Mouse (Mus musculus) megakaryocyte, embryonic 14.5 days (primary cell): ENCODE results near the gene Ntm. TPM values are rescaled to one million over a fixed set of nuclear protein-coding genes. Genes with fewer than 3 reads are reported as not detected.

Experiments
- H3K27me3 ChIP-seq: replicated peaks from 2 replicates; pipeline ENCODE3; 2012; ENCODE audit warnings: inconsistent platforms
- H3K36me3 ChIP-seq: replicated peaks from 2 replicates; pipeline ENCODE3; 2012; ENCODE audit warnings: low read length, inconsistent platforms, mixed read lengths
- H3K4me1 ChIP-seq: 2 replicates; pipeline ENCODE4 v1.6.1; 2012; ENCODE audit warnings: inconsistent platforms
- H3K4me3 ChIP-seq: replicated peaks from 2 replicates; pipeline ENCODE3; 2012; ENCODE audit warnings: moderate library complexity, mild to moderate bottlenecking, inconsistent platforms
- H3K9me3 ChIP-seq: 2 replicates; pipeline ENCODE4 v1.6.1; 2012; ENCODE audit warnings: inconsistent platforms
- FLI1 ChIP-seq: IDR thresholded peaks from 2 replicates; pipeline ENCODE4 v1.6.1; 2012; ENCODE audit warnings: low read length, inconsistent platforms, mixed read lengths
- GATA1 ChIP-seq: IDR thresholded peaks from 3 replicates; pipeline ENCODE4 v1.6.1; 2012; ENCODE audit warnings: mixed read lengths, low read length, inconsistent platforms, borderline replicate concordance
- polyA plus RNA-seq: library from polyadenylated mRNA; stranded (reverse); fragments of >175 nt; gene quantifications from 2 replicates; pipeline ENCODE4 v1.2.3, GENCODE M21; 2012; ENCODE audit warnings: low replicate concordance; ENCODE audit not compliant: insufficient read depth

Ntm gene
- polyA plus RNA-seq, 1 experiment, result not detected

- no peaks in the 10 kb centered on the region for H3K4me1 ChIP-seq
- no peak overlapping the region for H3K4me3 ChIP-seq
- H3K27me3 ChIP-seq, result no peaks in the 10 kb centered on the region
- no peaks in the 10 kb centered on the region for H3K9me3 ChIP-seq
- TF ChIP-seq FLI1 (no peak), GATA1 (no peak)
- no peaks in the 10 kb centered on the region for H3K36me3 ChIP-seq
Observed at GRCm38 (mm10) chr9:29288003-29288704, 674.8 kb downstream of the Ntm start.

- Histone ChIP-seq H3K27me3 (no peaks in the 10 kb centered on the region), H3K4me3 (no peak overlapping the region), H3K4me1 (no peaks in the 10 kb centered on the region), H3K36me3 (no peaks in the 10 kb centered on the region), H3K9me3 (no peaks in the 10 kb centered on the region)
- TF ChIP-seq FLI1 (no peak), GATA1 (no peak)
Observed at GRCm38 (mm10) chr9:29285144-29285543, 677.8 kb downstream of the Ntm start.

- Histone ChIP-seq H3K9me3 (peaks cover 7% of the 10 kb centered on the region; the same call in 1 of the 2 replicates), H3K4me1 (no peaks in the 10 kb centered on the region), H3K27me3 (no peaks in the 10 kb centered on the region), H3K36me3 (no peaks in the 10 kb centered on the region), H3K4me3 (no peak overlapping the region)
- TF ChIP-seq FLI1, result no peak
- TF ChIP-seq GATA1, result no peak
Observed at GRCm38 (mm10) chr9:29272861-29273260, 690.1 kb downstream of the Ntm start.

GRCm38 (mm10) chr9:29269988-29270387 lies 693.0 kb downstream of the Ntm start:
- Histone ChIP-seq H3K4me3 (no peak overlapping the region), H3K9me3 (peaks cover 7% of the 10 kb centered on the region; the same call in 1 of the 2 replicates), H3K4me1 (no peaks in the 10 kb centered on the region), H3K27me3 (no peaks in the 10 kb centered on the region), H3K36me3 (no peaks in the 10 kb centered on the region)
- TF ChIP-seq GATA1 (no peak), FLI1 (no peak)

DNA sequence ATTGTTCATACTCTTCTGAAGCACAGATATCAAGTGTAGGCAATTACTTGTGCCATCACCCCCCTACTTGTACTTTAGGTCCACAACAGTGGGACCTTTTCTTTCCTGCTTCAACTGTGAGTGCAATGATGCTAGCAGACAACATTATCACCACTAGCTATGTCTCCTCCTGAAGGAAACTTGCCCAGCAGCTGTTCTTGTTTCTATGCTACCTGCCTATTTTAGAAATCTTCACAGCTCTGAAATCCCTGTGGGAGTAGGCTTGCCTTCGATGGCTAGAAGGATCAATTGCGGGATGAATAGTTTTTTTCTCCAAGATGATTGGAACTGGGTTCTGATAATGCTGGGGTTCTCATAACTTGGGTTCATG lies 693.7 kb downstream of the Ntm start:
- Histone ChIP-seq H3K27me3 (no peaks in the 10 kb centered on the region), H3K36me3 (no peaks in the 10 kb centered on the region), H3K4me3 (no peak overlapping the region), H3K4me1 (no peaks in the 10 kb centered on the region), H3K9me3 (peaks cover 7% of the 10 kb centered on the region; the same call in 1 of the 2 replicates)
- no peak for TF ChIP-seq FLI1
- TF ChIP-seq GATA1, result no peak

DNA sequence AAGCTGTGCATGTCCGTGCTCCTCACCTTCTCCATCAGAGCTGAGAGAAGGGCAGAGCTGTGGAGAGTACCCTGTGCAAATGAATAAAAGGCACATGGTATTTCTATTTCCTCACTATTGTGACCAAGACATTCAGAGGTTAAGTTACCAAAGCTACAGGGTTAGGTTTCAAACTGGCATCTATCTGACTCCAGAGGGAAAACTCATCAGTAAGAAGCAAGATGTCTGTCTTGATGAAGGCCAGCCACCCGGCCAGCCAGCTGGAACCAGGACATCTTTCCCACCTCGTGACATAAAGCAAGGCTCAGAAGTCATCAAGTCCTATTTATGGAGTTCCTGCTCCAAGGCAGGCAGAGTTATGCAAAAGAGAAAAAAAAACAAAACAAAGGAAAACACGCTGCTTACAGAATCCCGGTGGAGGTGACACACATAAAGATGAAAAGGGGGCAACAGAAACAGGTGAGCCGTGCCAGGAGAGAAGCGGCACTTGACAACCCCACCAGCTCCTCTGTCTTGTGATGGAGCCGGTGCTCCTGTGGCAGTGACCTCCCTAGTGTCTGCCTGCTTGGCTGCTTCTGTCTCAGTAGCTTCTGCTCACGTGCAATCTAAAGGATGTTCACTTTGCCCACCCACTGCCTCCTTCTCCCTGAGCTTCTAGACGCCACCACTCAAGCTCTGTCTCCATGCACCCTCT lies 694.2 kb downstream of the Ntm start:
- Histone ChIP-seq H3K4me1 (no peaks in the 10 kb centered on the region), H3K36me3 (no peaks in the 10 kb centered on the region), H3K27me3 (no peaks in the 10 kb centered on the region), H3K4me3 (no peak overlapping the region), H3K9me3 (peaks cover 7% of the 10 kb centered on the region; the same call in 1 of the 2 replicates)
- TF ChIP-seq FLI1 (no peak), GATA1 (no peak)

GRCm38 (mm10) chr9:29267663-29268062 lies 695.3 kb downstream of the Ntm start:
- peaks cover 7% of the 10 kb centered on the region; the same call in 1 of the 2 replicates for H3K9me3 ChIP-seq
- no peaks in the 10 kb centered on the region for H3K36me3 ChIP-seq
- no peaks in the 10 kb centered on the region for H3K4me1 ChIP-seq
- TF ChIP-seq FLI1, result no peak
- TF ChIP-seq GATA1, result no peak
- no peak overlapping the region for H3K4me3 ChIP-seq
- H3K27me3 ChIP-seq, result no peaks in the 10 kb centered on the region

DNA sequence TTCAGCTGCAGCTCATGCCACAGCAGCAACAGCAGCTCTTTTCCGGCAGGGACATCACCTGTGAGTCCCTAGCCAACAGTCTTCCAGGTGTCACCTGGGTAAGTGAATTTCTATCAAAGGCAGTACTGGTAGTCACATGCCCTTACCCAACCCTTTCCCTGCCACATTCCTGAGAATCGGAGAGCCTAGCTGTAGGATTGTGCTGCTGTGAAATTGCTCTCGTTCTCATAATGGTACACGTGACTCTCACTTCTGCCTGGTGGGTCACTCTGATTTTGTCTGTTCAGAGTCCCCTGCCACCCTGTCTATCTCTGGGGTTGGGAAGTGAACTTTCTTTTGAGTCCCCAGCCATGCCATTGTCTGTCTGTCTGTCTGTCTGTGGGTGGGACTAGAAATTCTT lies 697.8 kb downstream of the Ntm start:
- TF ChIP-seq GATA1 (no peak), FLI1 (no peak)
- Histone ChIP-seq H3K36me3 (no peaks in the 10 kb centered on the region), H3K9me3 (peaks cover 7% of the 10 kb centered on the region; the same call in 1 of the 2 replicates), H3K27me3 (no peaks in the 10 kb centered on the region), H3K4me1 (no peaks in the 10 kb centered on the region), H3K4me3 (no peak overlapping the region)

- no peaks in the 10 kb centered on the region for H3K9me3 ChIP-seq
- no peak for TF ChIP-seq FLI1
- no peak for TF ChIP-seq GATA1
- no peaks in the 10 kb centered on the region for H3K36me3 ChIP-seq
- no peaks in the 10 kb centered on the region for H3K4me1 ChIP-seq
- no peak overlapping the region for H3K4me3 ChIP-seq
- no peaks in the 10 kb centered on the region for H3K27me3 ChIP-seq
Observed at GRCm38 (mm10) chr9:29262836-29263235, 700.1 kb downstream of the Ntm start.

DNA sequence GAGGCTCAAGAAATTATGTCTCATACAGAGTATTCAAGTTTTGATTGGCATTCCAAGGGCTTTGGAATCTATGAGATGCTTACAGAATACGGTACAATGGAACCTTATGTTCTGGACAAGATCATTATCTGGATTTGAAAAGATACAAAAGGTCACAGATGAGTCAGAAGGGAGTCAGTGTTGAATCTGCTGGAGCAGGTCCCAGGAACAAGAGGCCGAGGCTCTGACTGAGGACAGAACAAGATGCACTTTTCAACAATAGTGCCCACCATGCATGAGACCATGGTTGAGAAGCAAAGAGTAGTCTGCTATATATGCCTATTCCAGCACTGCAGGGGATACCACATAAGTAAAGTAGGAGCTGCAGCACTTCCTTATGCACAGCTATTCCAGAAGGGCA lies 710.1 kb downstream of the Ntm start:
- Histone ChIP-seq H3K4me3 (no peak overlapping the region), H3K27me3 (no peaks in the 10 kb centered on the region), H3K9me3 (no peaks in the 10 kb centered on the region), H3K4me1 (no peaks in the 10 kb centered on the region), H3K36me3 (no peaks in the 10 kb centered on the region)
- TF ChIP-seq GATA1 (no peak), FLI1 (no peak)
